Mouse (Mus musculus) retina, embryonic 14.5 days (tissue): Measurements from ENCODE around the gene Slc36a2.
"Not testable (repeated sequence)": the region's sequence is repeated elsewhere in the genome, so short reads cannot be mapped to it uniquely, and the experiment has no call there.

Experiments used
- DNase-seq: peaks from one replicate; pipeline ENCODE4 v3.0.0-alpha.2; 2015; ENCODE audit warnings: low spot score

Gene Slc36a2

DNA sequence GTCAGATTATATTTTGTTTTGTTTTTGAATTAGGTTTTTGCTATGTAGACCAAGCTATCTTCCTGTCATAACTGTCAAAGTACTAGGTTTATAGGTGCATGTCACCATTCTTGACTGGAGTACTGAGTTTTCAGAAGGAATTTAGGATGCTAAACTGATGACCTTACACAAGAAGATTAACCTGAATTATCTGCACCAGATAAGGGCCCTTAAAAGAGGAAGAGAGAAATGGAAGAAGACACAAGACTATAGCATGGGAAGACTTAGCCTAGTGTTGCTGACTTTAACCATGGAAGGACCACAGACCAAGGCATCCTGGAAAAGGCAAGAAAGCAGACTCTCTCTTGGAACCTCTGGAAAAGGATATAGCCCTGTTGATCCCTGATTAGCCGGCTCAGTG lies 51.7 kb downstream of the Slc36a2 start:
- no peak for DNase-seq

GRCm38 (mm10) chr11:55131946-55132345 lies 52.9 kb downstream of the Slc36a2 start:
- no peak for DNase-seq

GRCm38 (mm10) chr11:55131077-55131742 lies 53.7 kb downstream of the Slc36a2 start:
- DNase-seq: no peak

DNA sequence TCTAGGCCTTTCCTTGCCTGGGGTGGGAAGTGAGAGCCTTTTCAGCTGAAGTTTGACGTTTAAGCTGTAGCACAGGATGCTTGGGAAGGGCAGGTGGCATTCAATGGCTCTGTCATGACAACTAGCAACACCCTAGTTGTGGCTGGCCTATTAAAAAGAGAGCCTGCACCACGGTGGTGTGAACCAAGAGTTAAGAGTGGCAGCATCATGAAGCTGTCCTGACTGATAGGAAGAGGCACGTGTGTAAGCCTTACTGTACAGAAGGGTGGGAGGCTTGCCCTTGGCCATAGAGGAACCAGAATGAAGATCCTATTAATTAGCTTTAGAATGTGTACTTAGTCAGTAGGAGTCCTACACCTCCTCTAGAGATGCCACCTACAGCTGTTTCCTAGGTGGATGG lies 56.5 kb downstream of the Slc36a2 start:
- DNase-seq: no peak

DNA sequence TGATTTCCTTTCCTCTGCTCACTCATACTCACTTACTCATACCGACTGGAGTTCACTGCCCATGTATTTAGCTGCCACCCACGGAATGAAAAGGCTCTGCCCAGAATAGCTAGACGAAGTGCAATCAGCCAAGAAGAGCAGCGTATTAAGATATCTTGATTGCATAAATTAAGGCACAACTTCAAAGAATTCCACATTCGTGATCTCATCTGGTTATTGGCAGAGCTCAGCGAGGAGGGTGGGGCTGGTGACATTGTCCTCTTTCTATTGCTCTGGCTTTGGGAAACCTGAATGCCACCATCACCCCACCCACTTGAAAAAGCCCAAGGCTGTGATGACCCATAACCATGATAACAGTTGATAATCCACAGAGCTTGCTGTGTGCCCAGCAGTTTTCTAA lies 56.9 kb downstream of the Slc36a2 start:
- no peak for DNase-seq

DNA sequence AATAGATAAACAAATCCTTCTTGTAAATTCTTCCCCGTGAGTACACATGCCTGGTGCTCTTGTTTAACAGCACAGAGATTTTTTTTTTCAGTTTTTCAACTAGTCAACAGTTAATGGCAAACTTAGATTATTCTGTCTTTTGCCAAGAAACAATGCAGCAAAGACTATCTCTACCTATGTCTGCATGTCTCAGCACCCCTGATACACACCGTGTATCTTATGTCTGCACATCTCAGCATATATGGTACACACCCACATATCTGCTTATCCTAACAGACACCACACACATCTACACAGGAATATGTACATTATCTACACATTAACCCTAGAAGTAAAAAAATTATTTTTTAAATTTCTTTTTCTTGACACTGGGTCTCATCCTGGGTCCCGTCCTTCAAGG lies 58.2 kb downstream of the Slc36a2 start:
- no peak for DNase-seq

- peak; percentile 16 for DNase-seq
These were observed 63.4 kb downstream of the Slc36a2 start for GRCm38 (mm10) chr11:55121430-55121829.

GRCm38 (mm10) chr11:55120821-55121271 lies 64.0 kb downstream of the Slc36a2 start:
- peak; percentile 3 for DNase-seq

GRCm38 (mm10) chr11:55120279-55120678 lies 64.6 kb downstream of the Slc36a2 start:
- no peak for DNase-seq

DNA sequence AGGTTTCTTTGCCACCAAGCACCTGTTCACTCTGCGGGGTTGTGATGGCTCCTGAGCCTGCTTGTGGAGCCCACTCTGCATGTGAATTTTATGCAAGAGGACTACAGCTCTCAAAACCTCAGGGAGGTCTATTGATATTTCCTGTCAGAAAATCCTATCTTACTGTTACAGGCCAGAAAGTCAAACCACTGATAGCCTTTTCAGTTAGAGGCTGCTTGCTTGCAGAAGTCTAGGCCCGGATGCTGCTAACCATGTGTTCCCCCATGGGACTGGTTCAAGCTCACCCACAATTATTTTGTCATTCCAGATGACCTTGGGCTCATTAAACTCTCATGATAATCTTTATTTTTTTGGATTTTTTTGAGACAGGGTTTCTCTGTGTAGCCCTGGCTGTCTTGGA lies 67.8 kb downstream of the Slc36a2 start:
- DNase-seq: no peak

DNA sequence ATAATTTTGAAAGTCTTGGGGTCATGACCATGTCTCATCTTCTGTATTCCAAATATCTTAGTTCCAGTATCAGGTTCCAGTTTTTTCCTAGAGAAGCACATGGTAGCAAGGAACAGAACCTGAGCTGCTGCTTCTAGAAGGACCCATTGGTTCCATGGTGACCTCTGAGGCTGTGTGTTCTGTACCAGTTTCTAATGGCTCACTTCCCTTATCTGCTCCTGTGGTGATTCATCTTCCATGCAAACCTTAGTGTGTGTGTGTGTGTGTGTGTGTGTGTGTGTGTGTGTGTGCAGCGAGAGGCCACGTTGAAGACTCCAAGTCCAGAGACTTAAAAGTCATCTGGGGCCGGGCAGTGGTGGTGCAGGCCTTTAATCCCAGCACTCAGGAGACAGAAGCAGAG lies 68.9 kb downstream of the Slc36a2 start:
- DNase-seq: no peak

- DNase-seq: no peak
These were observed 70.6 kb downstream of the Slc36a2 start for GRCm38 (mm10) chr11:55114291-55114690.

GRCm38 (mm10) chr11:55113861-55114250 lies 71.0 kb downstream of the Slc36a2 start:
- not testable (repeated sequence) for DNase-seq

DNA sequence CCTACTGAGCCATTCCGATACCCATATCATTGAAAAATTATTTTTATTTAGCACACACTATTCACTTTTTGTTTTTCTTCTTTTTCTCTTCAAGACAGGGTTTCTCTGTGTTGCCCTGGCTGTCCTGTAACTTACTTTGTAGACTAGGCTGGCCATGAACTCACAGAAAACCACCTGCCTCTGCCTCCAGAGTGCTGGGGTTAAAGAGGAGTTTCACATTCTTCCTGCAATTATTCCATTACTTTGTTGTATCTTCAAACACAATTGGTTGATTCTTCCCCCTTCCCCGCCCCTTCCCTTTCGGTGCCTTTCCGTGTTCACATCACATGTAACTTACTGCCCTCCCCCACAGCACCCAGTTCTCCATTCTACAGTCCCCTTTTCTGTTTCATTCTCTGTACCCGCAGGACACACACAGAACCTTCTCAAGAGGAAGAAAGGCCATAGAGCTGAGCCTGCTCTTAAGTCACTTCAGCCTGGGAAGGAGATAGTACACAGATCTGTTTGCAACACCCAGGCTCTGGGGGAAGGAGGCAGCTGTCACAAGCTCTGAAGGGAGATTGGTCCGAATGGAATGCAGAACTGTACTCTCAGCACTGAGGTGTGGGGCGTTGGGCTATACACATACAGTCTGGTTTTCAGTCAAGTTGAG lies 71.5 kb downstream of the Slc36a2 start:
- no peak for DNase-seq

DNA sequence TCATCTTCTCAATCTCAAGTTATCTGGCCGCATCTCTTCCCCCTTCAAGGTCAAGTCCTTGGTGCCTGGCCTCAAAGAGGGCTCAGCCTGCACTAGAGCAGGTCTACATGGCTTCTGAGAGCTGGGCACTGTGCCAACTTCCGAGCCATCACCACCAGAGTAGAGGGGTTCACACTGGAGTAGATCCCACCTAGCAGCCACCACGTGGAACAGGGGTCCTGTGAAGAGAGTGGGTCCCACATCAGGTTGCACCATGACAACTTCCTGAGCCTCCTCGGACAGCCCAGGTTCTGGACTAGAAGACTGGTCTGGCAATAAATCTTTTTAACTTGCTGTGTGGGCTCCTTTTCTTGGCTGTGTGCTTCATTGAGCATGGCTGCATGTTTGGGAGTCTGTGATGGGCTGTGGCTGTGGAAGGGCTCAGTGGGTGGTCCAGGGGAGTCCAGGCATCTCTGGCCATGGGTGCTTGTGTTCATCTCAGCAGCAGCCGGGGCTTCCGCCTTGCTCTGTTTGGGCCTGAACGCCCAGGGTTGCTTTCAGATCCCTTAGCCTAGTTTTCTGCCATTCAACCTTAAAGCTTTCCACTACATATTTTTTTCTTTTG lies 74.2 kb downstream of the Slc36a2 start:
- DNase-seq: no peak

DNA sequence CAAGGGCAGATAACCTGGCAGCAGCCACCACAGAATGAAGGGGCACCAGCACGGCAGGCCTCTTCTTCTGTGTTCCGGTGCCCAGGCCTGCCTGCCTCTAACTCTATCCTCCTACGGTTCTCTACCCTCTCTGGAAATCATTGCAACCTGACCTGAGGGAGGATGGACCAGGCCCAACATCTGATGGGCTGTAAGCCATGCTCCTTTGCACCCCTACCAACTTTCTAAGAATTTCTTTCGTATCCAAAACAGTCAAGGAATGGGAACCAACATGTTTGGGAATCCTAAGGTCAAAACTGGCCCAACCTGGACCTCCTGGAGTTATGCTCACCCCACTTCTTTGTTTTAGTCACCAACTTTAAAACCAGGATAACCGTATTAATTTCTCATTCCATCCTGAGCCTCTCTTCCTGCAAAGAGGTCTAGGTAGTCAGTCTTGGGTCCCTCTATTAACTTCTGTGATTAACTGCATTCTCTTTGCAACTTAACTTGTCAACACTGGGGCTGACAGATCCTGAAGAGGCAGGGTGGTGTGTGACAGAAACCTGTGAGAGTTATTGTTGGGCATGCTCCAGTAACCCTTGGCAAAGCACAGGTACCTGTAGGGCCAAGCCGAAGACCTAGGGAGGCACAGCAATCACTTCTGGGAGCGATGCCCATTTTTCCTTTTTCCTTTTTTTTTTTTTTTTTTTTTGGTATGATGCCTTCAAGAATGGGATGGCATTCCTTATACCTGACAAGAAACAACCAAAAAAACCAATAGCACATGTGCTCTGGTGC lies 75.2 kb downstream of the Slc36a2 start:
- DNase-seq: no peak
